Mouse (Mus musculus) G1E (cell line): Measurements from ENCODE around the gene Ltbp1.

Experiments
- CTCF ChIP-seq: IDR thresholded peaks from 2 replicates; pipeline ENCODE4 v1.5.1; 2012; ENCODE audit warnings: low read depth, low read length, inconsistent platforms, mixed read lengths
- GATA1 ChIP-seq: IDR thresholded peaks from 2 replicates; pipeline ENCODE4 v1.6.1; 2012; ENCODE audit warnings: borderline replicate concordance, low read length, inconsistent platforms, mixed read lengths
- POLR2AphosphoS5 ChIP-seq: IDR thresholded peaks from 2 replicates; pipeline ENCODE4 v1.6.1; 2012; ENCODE audit warnings: low read depth, low read length, inconsistent platforms; ENCODE audit not compliant: insufficient replicate concordance
- TAL1 ChIP-seq: conservative IDR thresholded peaks from 2 replicates; pipeline ENCODE4 v1.6.1; 2012; ENCODE audit warnings: low read depth, low read length, inconsistent platforms, mixed read lengths

DNA sequence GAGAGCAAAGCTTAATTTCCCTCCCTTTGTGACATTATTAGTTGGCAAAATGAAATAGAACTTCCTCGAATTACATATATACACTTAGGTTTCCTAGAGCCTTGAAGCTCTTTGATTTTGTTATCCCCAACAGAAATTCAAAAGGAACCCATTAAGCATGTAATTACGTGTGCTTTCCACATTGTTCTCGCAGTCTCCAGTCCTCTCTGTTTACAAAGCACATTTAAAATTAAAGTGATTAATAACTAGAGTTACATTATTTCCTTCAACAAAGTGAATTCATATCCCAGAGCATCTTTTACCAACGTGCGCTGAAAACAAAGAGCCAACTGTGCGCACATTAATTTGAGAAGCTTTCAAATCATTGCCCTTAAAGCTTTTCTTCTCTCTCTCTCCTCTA is 249.5 kb downstream of the Ltbp1 start:
- TF ChIP-seq CTCF, result no peak
- no peak for TF ChIP-seq TAL1
- no peak for TF ChIP-seq POLR2AphosphoS5
- TF ChIP-seq GATA1, result no peak
